Mouse (Mus musculus): ENCODE data around the gene Pycard.

DNA sequence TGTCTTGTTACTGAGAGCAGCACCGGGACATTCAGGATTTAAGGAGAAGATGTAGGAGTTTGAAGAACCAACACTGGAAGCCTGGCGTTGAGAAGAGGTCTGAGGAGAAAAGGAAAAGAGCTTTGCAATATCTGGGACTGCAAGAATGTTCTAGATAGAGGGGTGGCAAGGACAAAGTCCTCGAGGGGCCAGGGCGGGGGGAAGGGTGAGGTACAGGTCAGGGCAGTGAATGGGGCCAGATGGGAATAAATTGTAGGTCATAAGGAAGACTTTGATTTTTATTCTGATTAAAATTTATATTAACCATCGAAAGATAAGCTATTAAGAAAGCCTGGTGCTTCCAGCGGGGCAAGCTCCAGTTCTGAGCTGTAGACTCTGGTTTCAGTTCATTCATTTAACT is 9.4 kb upstream of the Pycard start:
- no peak for TF ChIP-seq POLR2A (IDR thresholded peaks at IDR 0.05; ENCODE audit: borderline replicate concordance, low read depth, low read length)
- no peak for TF ChIP-seq CTCF (IDR thresholded peaks at IDR 0.05; ENCODE audit: low read depth, low read length)

Data from bone marrow macrophage, adult 2 months (primary cell).